Mouse (Mus musculus): ENCODE measurements around the gene Lrrc40. TPM values are rescaled to one million over a fixed set of nuclear protein-coding genes. Genes with fewer than 3 reads are reported as not detected.

The Lrrc40 gene
- polyA plus RNA-seq, 1 experiment from 2014 or later, result 65.5 TPM

DNA sequence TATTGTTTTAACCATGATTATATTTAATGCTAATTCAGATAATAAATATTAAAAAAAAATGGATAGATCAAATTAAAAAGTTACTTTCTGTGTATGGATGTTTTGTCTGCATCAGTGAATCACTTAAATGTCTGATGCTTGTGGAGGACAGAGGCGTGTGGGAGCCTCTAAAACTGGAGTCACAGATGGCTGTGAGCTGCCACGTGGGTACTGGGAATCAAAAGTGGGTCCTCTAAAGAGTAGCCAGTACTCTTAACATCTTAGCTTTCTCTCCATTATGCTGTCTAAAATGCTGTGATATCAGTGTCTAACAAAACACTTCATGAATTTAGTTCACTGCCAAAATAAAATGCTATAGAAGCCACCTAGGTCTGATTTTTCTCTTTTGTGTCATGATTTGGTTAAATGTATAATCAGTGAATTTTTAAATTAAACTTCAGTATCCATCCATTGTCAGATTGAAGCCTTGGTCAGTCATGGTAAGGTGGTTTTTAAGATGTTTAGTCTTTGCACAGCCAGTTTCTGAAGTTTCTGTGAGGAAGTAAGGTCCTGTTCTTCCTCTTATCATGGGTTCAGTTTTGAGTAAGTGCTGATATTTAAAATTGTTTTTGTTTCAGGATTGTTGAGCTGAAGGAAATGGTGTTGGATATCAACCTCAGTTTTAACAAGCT lies 24.3 kb downstream of the Lrrc40 start:
- Histone ChIP-seq H3K27ac (no peak overlapping the region), H3K9me3 (no peaks in the 10 kb centered on the region), H3K36me3 (peaks cover 50% of the 10 kb centered on the region), H3K4me2 (no peak overlapping the region), H3K27me3 (no peaks in the 10 kb centered on the region), H3K4me1 (no peaks in the 10 kb centered on the region), H3K9ac (no peak overlapping the region), H3K4me3 (no peak overlapping the region)
- WGBS, result 89% methylated on average over 2 of the region's 2 CpGs
- ATAC-seq (ENCODE audit: insufficient number of reproducible peaks, insufficient read depth, low FRiP score, low TSS enrichment, low read depth), result no peak

GRCm38 (mm10) chr3:158061811-158062523 lies 25.5 kb downstream of the Lrrc40 start:
- no peak for ATAC-seq (ENCODE audit: insufficient number of reproducible peaks, insufficient read depth, low FRiP score, low TSS enrichment, low read depth)
- no peaks in the 10 kb centered on the region for H3K9me3 ChIP-seq
- H3K27me3 ChIP-seq, result no peaks in the 10 kb centered on the region
- WGBS, result 91% methylated on average over 5 of the region's 5 CpGs
- no peak overlapping the region for H3K27ac ChIP-seq
- no peaks in the 10 kb centered on the region for H3K4me1 ChIP-seq
- H3K9ac ChIP-seq, result no peak overlapping the region
- H3K36me3 ChIP-seq, result peaks cover 42% of the 10 kb centered on the region
- no peak overlapping the region for H3K4me3 ChIP-seq
- no peak overlapping the region for H3K4me2 ChIP-seq

- Histone ChIP-seq H3K4me2 (no peak overlapping the region), H3K27me3 (no peaks in the 10 kb centered on the region), H3K36me3 (peaks cover 20% of the 10 kb centered on the region), H3K4me3 (no peak overlapping the region), H3K4me1 (peaks cover 5% of the 10 kb centered on the region; the same call in 1 of the 2 replicates), H3K9ac (no peak overlapping the region), H3K9me3 (no peaks in the 10 kb centered on the region), H3K27ac (no peak overlapping the region)
- WGBS, result 87% methylated on average over 2 of the region's 2 CpGs
- ATAC-seq (ENCODE audit: insufficient number of reproducible peaks, insufficient read depth, low FRiP score, low TSS enrichment, low read depth), result no peak
Measured at GRCm38 (mm10) chr3:158065256-158065655, 28.8 kb downstream of the Lrrc40 start.

GRCm38 (mm10) chr3:158067916-158068315 lies 31.5 kb downstream of the Lrrc40 start:
- H3K36me3 ChIP-seq, result peaks cover 20% of the 10 kb centered on the region
- H3K9me3 ChIP-seq, result no peaks in the 10 kb centered on the region
- H3K4me2 ChIP-seq, result no peak overlapping the region
- no peak overlapping the region for H3K9ac ChIP-seq
- no peaks in the 10 kb centered on the region for H3K27me3 ChIP-seq
- H3K4me3 ChIP-seq, result no peak overlapping the region
- H3K4me1 ChIP-seq, result peaks cover 5% of the 10 kb centered on the region; the same call in 1 of the 2 replicates
- H3K27ac ChIP-seq, result no peak overlapping the region
- WGBS, result 78% methylated on average over 7 of the region's 7 CpGs
- ATAC-seq (ENCODE audit: insufficient number of reproducible peaks, insufficient read depth, low FRiP score, low TSS enrichment, low read depth), result no peak

GRCm38 (mm10) chr3:158068613-158069263 lies 32.3 kb downstream of the Lrrc40 start:
- Histone ChIP-seq H3K4me2 (no peak overlapping the region), H3K4me1 (peaks cover 5% of the 10 kb centered on the region; the same call in 1 of the 2 replicates), H3K27ac (no peak overlapping the region), H3K9ac (no peak overlapping the region), H3K4me3 (no peak overlapping the region), H3K27me3 (no peaks in the 10 kb centered on the region), H3K9me3 (no peaks in the 10 kb centered on the region), H3K36me3 (peaks cover 20% of the 10 kb centered on the region)
- ATAC-seq (ENCODE audit: insufficient number of reproducible peaks, insufficient read depth, low FRiP score, low TSS enrichment, low read depth), result no peak
- 31% methylated on average over 9 of the region's 9 CpGs for WGBS

DNA sequence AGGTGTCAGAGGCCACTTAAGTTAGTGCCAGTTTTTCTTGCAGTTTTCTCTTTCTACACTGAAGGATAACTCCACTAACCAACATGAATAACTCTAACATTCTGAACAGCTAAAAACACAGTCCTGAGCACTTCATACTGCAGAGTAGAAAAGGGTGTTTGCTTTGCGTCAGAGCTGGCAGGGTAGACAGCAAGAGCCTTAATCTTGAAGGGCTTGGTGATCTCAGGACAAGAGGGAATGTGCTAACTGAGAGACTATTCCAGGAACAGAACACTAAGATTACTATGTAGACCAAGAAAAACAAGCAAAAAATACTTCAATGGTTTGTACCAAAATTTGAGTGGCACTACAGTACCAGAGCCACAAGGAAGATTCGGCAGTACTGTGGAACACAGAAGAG lies 38.5 kb downstream of the Lrrc40 start:
- WGBS, result 82% methylated on average over 2 of the region's 2 CpGs
- Histone ChIP-seq H3K4me1 (no peaks in the 10 kb centered on the region), H3K4me3 (no peak overlapping the region), H3K36me3 (no peaks in the 10 kb centered on the region), H3K9ac (no peak overlapping the region), H3K27me3 (no peaks in the 10 kb centered on the region), H3K27ac (no peak overlapping the region), H3K9me3 (no peaks in the 10 kb centered on the region), H3K4me2 (no peak overlapping the region)
- no peak for ATAC-seq (ENCODE audit: insufficient number of reproducible peaks, insufficient read depth, low FRiP score, low TSS enrichment, low read depth)

- Histone ChIP-seq H3K27ac (no peak overlapping the region), H3K4me1 (no peaks in the 10 kb centered on the region), H3K36me3 (no peaks in the 10 kb centered on the region), H3K4me3 (no peak overlapping the region), H3K4me2 (no peak overlapping the region), H3K9me3 (no peaks in the 10 kb centered on the region), H3K27me3 (no peaks in the 10 kb centered on the region), H3K9ac (no peak overlapping the region)
- no peak for ATAC-seq (ENCODE audit: insufficient number of reproducible peaks, insufficient read depth, low FRiP score, low TSS enrichment, low read depth)
- 43% methylated on average over 4 of the region's 4 CpGs for WGBS
Measured at GRCm38 (mm10) chr3:158076685-158077379, 40.4 kb downstream of the Lrrc40 start.

- no peaks in the 10 kb centered on the region for H3K36me3 ChIP-seq
- no peak for ATAC-seq (ENCODE audit: insufficient number of reproducible peaks, insufficient read depth, low FRiP score, low TSS enrichment, low read depth)
Measured at GRCm38 (mm10) chr3:158077380-158077772, 40.9 kb downstream of the Lrrc40 start.

GRCm38 (mm10) chr3:158077828-158078227 lies 41.4 kb downstream of the Lrrc40 start:
- Histone ChIP-seq H3K4me2 (no peak overlapping the region), H3K4me3 (no peak overlapping the region), H3K36me3 (no peaks in the 10 kb centered on the region), H3K27ac (no peak overlapping the region), H3K4me1 (no peaks in the 10 kb centered on the region), H3K27me3 (no peaks in the 10 kb centered on the region), H3K9ac (no peak overlapping the region), H3K9me3 (no peaks in the 10 kb centered on the region)
- WGBS, result 68% methylated on average over 5 of the region's 5 CpGs
- ATAC-seq (ENCODE audit: insufficient number of reproducible peaks, insufficient read depth, low FRiP score, low TSS enrichment, low read depth), result no peak

More at GRCm38 (mm10) chr3:158077380-158077772, 40.9 kb downstream of the Lrrc40 start:
- no peaks in the 10 kb centered on the region for H3K4me1 ChIP-seq
- no peaks in the 10 kb centered on the region for H3K27me3 ChIP-seq
- no peak overlapping the region for H3K4me2 ChIP-seq
- no peak overlapping the region for H3K4me3 ChIP-seq
- no peaks in the 10 kb centered on the region for H3K9me3 ChIP-seq
- no peak overlapping the region for H3K27ac ChIP-seq
- WGBS, result 41% methylated on average over 1 of the region's 1 CpGs
- no peak overlapping the region for H3K9ac ChIP-seq

DNA sequence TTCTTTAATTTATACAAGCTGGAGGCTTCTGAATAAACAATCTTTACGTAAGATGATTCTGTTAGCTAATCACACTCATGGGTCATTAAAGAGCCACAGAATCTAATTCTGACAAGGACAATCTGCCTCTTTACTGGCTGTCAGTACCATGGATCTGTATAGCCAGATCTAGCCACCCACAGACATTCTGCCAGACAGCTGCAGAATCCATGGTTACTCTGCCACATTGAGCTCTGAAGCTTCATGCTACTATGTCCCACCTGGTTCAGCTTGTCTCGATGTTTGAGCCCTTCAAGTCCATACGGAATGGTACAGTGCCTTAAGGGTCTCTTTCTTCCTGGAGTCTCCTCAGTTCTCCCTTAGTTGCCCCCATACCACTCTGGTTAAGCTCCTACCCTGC lies 55.1 kb downstream of the Lrrc40 start:
- Histone ChIP-seq H3K9me3 (no peaks in the 10 kb centered on the region), H3K9ac (no peak overlapping the region), H3K4me1 (peaks cover 3% of the 10 kb centered on the region; the same call in 1 of the 2 replicates), H3K4me3 (no peak overlapping the region), H3K27me3 (no peaks in the 10 kb centered on the region), H3K36me3 (no peaks in the 10 kb centered on the region), H3K27ac (no peak overlapping the region), H3K4me2 (no peak overlapping the region)
- ATAC-seq (ENCODE audit: insufficient number of reproducible peaks, insufficient read depth, low FRiP score, low TSS enrichment, low read depth), result no peak
- 55% methylated on average over 3 of the region's 3 CpGs for WGBS

GRCm38 (mm10) chr3:158093919-158094318 lies 57.5 kb downstream of the Lrrc40 start:
- Histone ChIP-seq H3K36me3 (no peaks in the 10 kb centered on the region), H3K4me2 (no peak overlapping the region), H3K4me3 (no peak overlapping the region), H3K27ac (no peak overlapping the region), H3K9ac (no peak overlapping the region), H3K9me3 (no peaks in the 10 kb centered on the region), H3K27me3 (no peaks in the 10 kb centered on the region), H3K4me1 (peaks cover 3% of the 10 kb centered on the region; the same call in 1 of the 2 replicates)
- WGBS, result 80% methylated on average over 4 of the region's 4 CpGs
- no peak for ATAC-seq (ENCODE audit: insufficient number of reproducible peaks, insufficient read depth, low FRiP score, low TSS enrichment, low read depth)

Data from embryonic facial prominence, embryonic 13.5 days (tissue).